Mouse (Mus musculus): ENCODE measurements around the gene Sgk2.

DNA sequence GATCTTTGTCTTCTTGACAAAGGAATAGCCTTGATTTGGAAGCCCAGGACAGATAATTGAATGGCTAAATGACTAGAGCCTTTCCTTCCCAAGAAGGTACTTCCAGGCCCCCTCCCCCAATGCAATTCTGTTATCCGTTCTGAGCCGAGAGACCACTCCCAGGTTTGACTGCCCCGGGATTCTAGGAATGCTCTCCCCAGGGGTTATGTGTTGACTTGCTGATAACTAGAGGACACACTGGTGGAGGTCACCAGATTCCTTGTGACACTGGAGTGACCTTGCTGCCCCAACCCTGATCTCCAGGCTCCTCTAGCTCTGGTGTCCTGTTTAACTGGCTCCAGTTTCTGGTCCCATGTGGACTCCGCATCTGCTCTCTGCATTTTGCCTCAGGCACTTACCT, 65.0 kb downstream of the Sgk2 start:
- TF ChIP-seq POLR2A (IDR thresholded peaks at IDR 0.05; ENCODE audit: borderline replicate concordance, low read depth, low read length) (no peak), CTCF (IDR thresholded peaks at IDR 0.05; ENCODE audit: low read depth, low read length) (no peak)
